Mouse (Mus musculus) ovary, postnatal 10 days (tissue): Measurements from ENCODE around the gene Txn2.

ENCODE experiments used
- DNase-seq: peaks from one replicate; pipeline ENCODE4 v3.0.0; 2022; ENCODE audit warnings: low spot score

Gene Txn2

GRCm38 (mm10) chr15:77934326-77934725, 5.5 kb upstream of the Txn2 start:
- no peak for DNase-seq

GRCm38 (mm10) chr15:77933770-77934169, 5.0 kb upstream of the Txn2 start:
- DNase-seq, result peak; percentile 100

- no peak for DNase-seq
Measured at GRCm38 (mm10) chr15:77933222-77933621, 4.4 kb upstream of the Txn2 start.

GRCm38 (mm10) chr15:77931689-77932016, 2.8 kb upstream of the Txn2 start:
- no peak for DNase-seq

GRCm38 (mm10) chr15:77930986-77931688, 2.3 kb upstream of the Txn2 start:
- no peak for DNase-seq

GRCm38 (mm10) chr15:77929804-77930203, 998 bp upstream of the Txn2 start:
- no peak for DNase-seq

GRCm38 (mm10) chr15:77928091-77928490, 715 bp downstream of the Txn2 start:
- no peak for DNase-seq

- DNase-seq, result no peak
Measured at GRCm38 (mm10) chr15:77926921-77927320, 1.9 kb downstream of the Txn2 start.

- no peak for DNase-seq
Measured at GRCm38 (mm10) chr15:77925195-77925594, 3.6 kb downstream of the Txn2 start.

- no peak for DNase-seq
Measured at GRCm38 (mm10) chr15:77923267-77924035, 5.4 kb downstream of the Txn2 start.

- DNase-seq, result no peak
Measured at GRCm38 (mm10) chr15:77922710-77923109, 6.1 kb downstream of the Txn2 start.

GRCm38 (mm10) chr15:77921636-77922035, 7.2 kb downstream of the Txn2 start:
- no peak for DNase-seq

GRCm38 (mm10) chr15:77920511-77921462, 8.0 kb downstream of the Txn2 start:
- DNase-seq, result no peak

- no peak for DNase-seq
Measured at GRCm38 (mm10) chr15:77919441-77919840, 9.4 kb downstream of the Txn2 start.

GRCm38 (mm10) chr15:77916851-77917544, 11.8 kb downstream of the Txn2 start:
- peak; percentile 87 for DNase-seq

- no peak for DNase-seq
Measured at GRCm38 (mm10) chr15:77915287-77915686, 13.5 kb downstream of the Txn2 start.

GRCm38 (mm10) chr15:77914507-77914906, 14.3 kb downstream of the Txn2 start:
- no peak for DNase-seq

GRCm38 (mm10) chr15:77913054-77913453, 15.8 kb downstream of the Txn2 start:
- DNase-seq, result no peak

GRCm38 (mm10) chr15:77912585-77912984, 16.2 kb downstream of the Txn2 start:
- no peak for DNase-seq

- DNase-seq, result no peak
Measured at GRCm38 (mm10) chr15:77912048-77912447, 16.8 kb downstream of the Txn2 start.

- no peak for DNase-seq
Measured at GRCm38 (mm10) chr15:77911065-77911464, 17.7 kb downstream of the Txn2 start.
